Mouse (Mus musculus) embryonic facial prominence, embryonic 11.5 days (tissue): ENCODE data around the gene Ccdc83. TPM values are rescaled to one million over a fixed set of nuclear protein-coding genes. Genes with fewer than 3 reads are reported as not detected.

Source experiments
- ATAC-seq: fragments of 200-750 bp; cut with Nextera tagmentation; replicated peaks from 2 replicates; pipeline ENCODE4 v1.8.0; 2017; ENCODE audit warnings: low read depth; ENCODE audit not compliant: insufficient number of reproducible peaks, low FRiP score, low TSS enrichment
- DNase-seq: peaks from one replicate; pipeline ENCODE4 v3.0.0-alpha.2; 2015; ENCODE audit warnings: low spot score
- H3K27ac ChIP-seq: fragments of 300-500 bp; sonication (generic); replicated peaks from 2 replicates; pipeline ENCODE4 v1.5.1; 2014; ENCODE audit warnings: mild to moderate bottlenecking, low read depth, low read length, control low read depth
- H3K27me3 ChIP-seq: fragments of 300-500 bp; sonication (generic); 2 replicates; pipeline ENCODE4 v1.6.1; 2014; ENCODE audit warnings: mild to moderate bottlenecking, low read length, moderate library complexity, mixed read lengths; ENCODE audit not compliant: control insufficient read depth, insufficient read depth
- H3K36me3 ChIP-seq: fragments of 300-500 bp; sonication (generic); replicated peaks from 2 replicates; pipeline ENCODE4 v1.6.1; 2014; ENCODE audit warnings: low read depth, mild to moderate bottlenecking, low read length, moderate library complexity, mixed read lengths; ENCODE audit not compliant: control insufficient read depth, insufficient read depth
- H3K4me1 ChIP-seq: fragments of 300-500 bp; sonication (generic); 2 replicates; pipeline ENCODE4 v1.6.1; 2014; ENCODE audit warnings: low read length, mixed read lengths; ENCODE audit not compliant: control insufficient read depth, insufficient read depth
- H3K4me2 ChIP-seq: fragments of 300-500 bp; sonication (generic); 2 replicates; pipeline ENCODE4 v1.6.1; 2014; ENCODE audit warnings: low read depth, mild to moderate bottlenecking, control low read depth, low read length, moderate library complexity
- H3K4me3 ChIP-seq: fragments of 300-500 bp; sonication (generic); 2 replicates; pipeline ENCODE4 v1.5.1; 2014; ENCODE audit warnings: low read depth, low read length, control low read depth
- H3K9ac ChIP-seq: fragments of 300-500 bp; sonication (generic); replicated peaks from 2 replicates; pipeline ENCODE4 v1.6.1; 2014; ENCODE audit warnings: mild to moderate bottlenecking, control low read depth, low read length
- H3K9me3 ChIP-seq: fragments of 300-500 bp; sonication (generic); replicated peaks from 2 replicates; pipeline ENCODE4 v1.6.1; 2016; ENCODE audit warnings: mild to moderate bottlenecking, low read length, inconsistent platforms, mixed read lengths; ENCODE audit not compliant: control insufficient read depth
- WGBS: fragments of 180-500 bp; shearing (Covaris S2); extraction: QIAGEN DNeasy Blood & Tissue Kit; methylation state at CpG from one replicate; pipeline ENCODE4 v1.1.7; 2014; 5-methylcytosine and 5-hydroxymethylcytosine counted together
- polyA plus RNA-seq: library from polyadenylated mRNA; unstranded; fragments of >200 nt; fragmentation: Nextera tagmentation; extraction: Ambion mirVana; gene quantifications from 2 replicates; pipeline ENCODE4 v1.2.1, GENCODE M21; 2014

Ccdc83 gene
- polyA plus RNA-seq, 1 experiment from 2014 or later, result not detected

- Histone ChIP-seq H3K9ac (no peak overlapping the region), H3K27ac (no peak overlapping the region), H3K36me3 (peaks cover 2% of the 10 kb centered on the region), H3K4me2 (no peak overlapping the region), H3K27me3 (no peaks in the 10 kb centered on the region), H3K4me3 (no peak overlapping the region), H3K9me3 (no peaks in the 10 kb centered on the region), H3K4me1 (no peaks in the 10 kb centered on the region)
- WGBS, result 93% methylated on average over 2 of the region's 2 CpGs
- ATAC-seq, result no peak
- no peak for DNase-seq
Observed at GRCm38 (mm10) chr7:90175576-90175975, 90.0 kb downstream of the Ccdc83 start.

Other genes with a start within 250 kb of the Ccdc83 start
- 31.6 and 32.1 TPM in 2 replicates for gene Picalm, start 135.6 kb downstream of the Ccdc83 start, polyA plus RNA-seq
- gene Sytl2, start 36.5 kb upstream of the Ccdc83 start, polyA plus RNA-seq, result 4.8 and 5.2 TPM in 2 replicates
- gene Ccdc89, start 160.8 kb upstream of the Ccdc83 start, polyA plus RNA-seq, result 2.5 and 3.5 TPM in 2 replicates
- 46.7 and 53.5 TPM in 2 replicates for gene Crebzf, start 177.0 kb upstream of the Ccdc83 start, polyA plus RNA-seq
- 116 and 117 TPM in 2 replicates for gene Tmem126a, start 191.5 kb upstream of the Ccdc83 start, polyA plus RNA-seq
- gene Tmem126b, start 210.2 kb upstream of the Ccdc83 start, polyA plus RNA-seq, result 41.3 and 42.8 TPM in 2 replicates
- gene Dlg2, start 210.9 kb upstream of the Ccdc83 start, polyA plus RNA-seq, result 5.3 and 6.6 TPM in 2 replicates